Mouse (Mus musculus) lung, postnatal 0 days (tissue): ENCODE data around the gene Bloc1s2. TPM values are rescaled to one million over a fixed set of nuclear protein-coding genes. Genes with fewer than 3 reads are reported as not detected.

Experiments used
- ATAC-seq: fragments of 200-750 bp; cut with Nextera tagmentation; 2 replicates; pipeline ENCODE4 v1.8.0; 2017; ENCODE audit warnings: moderate library complexity
- DNase-seq: peaks from one replicate; pipeline ENCODE4 v3.0.0-alpha.2; 2016; ENCODE audit warnings: low spot score
- H3K27ac ChIP-seq: fragments of 300-500 bp; sonication (generic); 2 replicates; pipeline ENCODE4 v1.5.1; 2014; ENCODE audit warnings: antibody characterized with exemption, mild to moderate bottlenecking, low read length, mixed read lengths
- H3K27me3 ChIP-seq: fragments of 300-500 bp; sonication (generic); replicated peaks from 2 replicates; pipeline ENCODE4 v1.6.1; 2014; ENCODE audit warnings: low read length, mixed read lengths; ENCODE audit not compliant: insufficient read depth
- H3K36me3 ChIP-seq: fragments of 300-500 bp; sonication (generic); 2 replicates; pipeline ENCODE4 v1.6.1; 2014; ENCODE audit warnings: low read length, mixed read lengths; ENCODE audit not compliant: insufficient read depth
- H3K4me1 ChIP-seq: fragments of 300-500 bp; sonication (generic); 2 replicates; pipeline ENCODE4 v1.6.1; 2014; ENCODE audit warnings: antibody characterized with exemption, low read depth, low read length, mixed read lengths; ENCODE audit not compliant: insufficient read depth
- H3K4me2 ChIP-seq: fragments of 300-500 bp; sonication (generic); replicated peaks from 2 replicates; pipeline ENCODE4 v1.6.1; 2014; ENCODE audit warnings: low read depth, mild to moderate bottlenecking, low read length, moderate library complexity, mixed read lengths
- H3K4me3 ChIP-seq: fragments of 300-500 bp; sonication (generic); 2 replicates; pipeline ENCODE4 v1.5.1; 2014; ENCODE audit warnings: low read depth, low read length
- H3K9ac ChIP-seq: fragments of 300-500 bp; sonication (generic); replicated peaks from 2 replicates; pipeline ENCODE4 v1.6.1; 2014; ENCODE audit warnings: low read depth, mild to moderate bottlenecking
- H3K9me3 ChIP-seq: fragments of 300-500 bp; sonication (generic); 2 replicates; pipeline ENCODE4 v1.6.1; 2016; ENCODE audit warnings: low read length, mixed read lengths
- CTCF ChIP-seq: IDR thresholded peaks from 2 replicates; pipeline ENCODE4 v1.5.1; 2016; ENCODE audit warnings: antibody characterized with exemption, mild to moderate bottlenecking
- EP300 ChIP-seq: IDR thresholded peaks from 2 replicates; pipeline ENCODE4 v1.6.1; 2016; ENCODE audit warnings: antibody characterized with exemption, mild to moderate bottlenecking, control low read depth
- WGBS: fragments of 180-500 bp; shearing (Covaris S2); extraction: QIAGEN DNeasy Blood & Tissue Kit; methylation state at CpG from one replicate; pipeline ENCODE4 v1.1.7; 2014; 5-methylcytosine and 5-hydroxymethylcytosine counted together
- polyA plus RNA-seq: library from polyadenylated mRNA; unstranded; fragments of >200 nt; fragmentation: Nextera tagmentation; extraction: Ambion mirVana; gene quantifications from 2 replicates; pipeline ENCODE4 v1.2.1, GENCODE M21; 2015

Bloc1s2 gene
- polyA plus RNA-seq, 1 experiment from 2014 or later, result 63.5 TPM

DNA sequence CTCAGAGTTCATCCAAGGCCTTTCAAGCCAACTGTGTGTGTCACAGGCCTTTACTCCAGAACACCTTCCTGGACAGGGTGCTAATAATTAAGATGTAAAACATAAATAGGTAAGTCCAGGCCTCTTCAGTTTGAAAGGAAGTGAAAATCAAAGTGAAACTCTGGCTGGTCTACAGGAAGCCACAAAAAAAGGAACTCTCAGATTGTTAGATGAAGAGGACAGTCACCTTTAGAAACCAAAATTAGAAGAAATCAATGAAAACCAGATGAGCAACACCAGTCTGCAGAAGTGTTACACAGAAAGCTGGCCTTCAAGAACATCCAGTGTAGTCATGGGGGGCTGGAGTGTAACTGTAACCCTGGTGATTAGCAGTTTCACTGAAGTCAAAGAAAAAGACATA is 28.5 kb downstream of the Bloc1s2 start:
- H3K9me3 ChIP-seq, result no peaks in the 10 kb centered on the region
- H3K36me3 ChIP-seq, result peaks cover 34% of the 10 kb centered on the region
- H3K4me1 ChIP-seq, result no peaks in the 10 kb centered on the region
- H3K4me2 ChIP-seq, result no peak overlapping the region
- H3K27ac ChIP-seq, result no peak overlapping the region
- H3K4me3 ChIP-seq, result no peak overlapping the region
- no peak for TF ChIP-seq CTCF
- no peak for TF ChIP-seq EP300
- H3K27me3 ChIP-seq, result no peaks in the 10 kb centered on the region
- DNase-seq, result no peak
- no peak overlapping the region for H3K9ac ChIP-seq
- no peak for ATAC-seq

DNA sequence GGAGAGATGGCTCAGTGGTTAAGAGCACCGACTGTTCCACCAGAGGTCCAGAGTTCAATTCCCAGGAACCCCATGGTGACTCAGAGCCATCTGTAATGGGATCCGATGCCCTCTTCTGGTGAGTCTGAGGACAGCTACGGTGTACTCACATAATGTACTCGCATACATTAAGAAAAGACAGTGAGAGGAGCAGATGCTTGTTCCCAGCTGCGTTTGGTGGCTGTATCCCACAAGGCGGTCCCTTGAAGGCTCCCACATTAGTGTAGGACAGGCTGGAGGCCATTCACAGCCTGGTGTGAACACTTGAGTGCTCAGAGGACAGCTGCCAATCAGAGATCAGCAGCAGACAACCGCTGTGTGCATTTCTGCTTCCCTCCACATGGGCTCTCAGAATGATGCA is 34.5 kb downstream of the Bloc1s2 start:
- Histone ChIP-seq H3K27me3 (no peaks in the 10 kb centered on the region), H3K4me3 (no peak overlapping the region), H3K9ac (no peak overlapping the region), H3K9me3 (no peaks in the 10 kb centered on the region), H3K4me2 (no peak overlapping the region), H3K27ac (no peak overlapping the region), H3K36me3 (peaks cover 5% of the 10 kb centered on the region; the same call in 1 of the 2 replicates), H3K4me1 (peaks cover 2% of the 10 kb centered on the region; the same call in 1 of the 2 replicates)
- DNase-seq (peak; percentile 20), ATAC-seq (no peak)
- 68% methylated on average over 7 of the region's 7 CpGs for WGBS
- TF ChIP-seq EP300, result no peak
- peak; percentile 50 for TF ChIP-seq CTCF

DNA sequence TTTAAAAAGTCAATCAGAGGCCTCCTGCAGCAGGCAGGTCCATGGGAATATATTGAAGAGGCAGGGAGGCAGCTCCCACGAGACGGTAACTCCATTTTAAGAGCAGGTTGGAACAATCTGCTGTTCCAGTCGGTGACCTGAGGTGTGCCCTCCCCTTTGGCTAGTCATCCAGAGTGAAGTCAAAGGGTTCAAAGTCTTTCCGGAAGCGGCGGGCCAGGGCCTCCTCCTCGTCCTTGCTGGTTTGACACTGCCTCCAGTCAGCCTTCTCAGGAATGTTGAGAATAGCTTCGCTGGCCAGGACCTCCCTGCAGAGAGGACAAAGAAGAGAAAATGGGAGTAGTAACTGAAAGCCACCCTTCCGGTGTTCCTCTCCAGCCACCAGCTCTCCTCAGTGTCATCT is 35.9 kb downstream of the Bloc1s2 start:
- Histone ChIP-seq H3K27me3 (no peaks in the 10 kb centered on the region), H3K9me3 (no peaks in the 10 kb centered on the region), H3K4me2 (no peak overlapping the region), H3K9ac (no peak overlapping the region), H3K36me3 (peaks cover 5% of the 10 kb centered on the region; the same call in 1 of the 2 replicates), H3K27ac (no peak overlapping the region), H3K4me1 (peaks cover 8% of the 10 kb centered on the region; the same call in 1 of the 2 replicates), H3K4me3 (no peak overlapping the region)
- WGBS, result 82% methylated on average over 9 of the region's 9 CpGs
- DNase-seq (no peak), ATAC-seq (no peak)
- no peak for TF ChIP-seq CTCF
- no peak for TF ChIP-seq EP300

DNA sequence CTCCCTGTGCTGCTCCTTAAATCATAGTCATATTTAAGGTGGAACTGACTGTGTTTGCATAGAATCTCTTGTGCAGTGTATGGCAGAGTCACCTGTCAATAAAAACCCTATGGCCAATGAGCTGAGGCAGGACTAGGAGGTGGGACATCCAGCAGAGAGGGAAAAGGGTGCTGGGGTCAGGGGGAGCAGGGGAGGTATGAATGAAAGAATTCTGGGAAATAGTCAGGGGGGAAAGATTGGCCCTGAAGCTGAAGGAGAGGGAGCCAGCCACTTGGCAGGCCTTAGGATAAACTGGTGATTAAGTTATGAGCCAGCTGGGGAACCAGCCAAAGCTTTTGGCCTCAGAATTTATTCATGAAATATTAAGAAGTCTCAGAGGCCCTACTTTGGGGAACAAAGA is 37.2 kb downstream of the Bloc1s2 start:
- no peak overlapping the region for H3K4me3 ChIP-seq
- peaks cover 8% of the 10 kb centered on the region; the same call in 1 of the 2 replicates for H3K4me1 ChIP-seq
- TF ChIP-seq CTCF, result no peak
- TF ChIP-seq EP300, result no peak
- H3K27ac ChIP-seq, result no peak overlapping the region
- H3K36me3 ChIP-seq, result peaks cover 3% of the 10 kb centered on the region; the same call in 1 of the 2 replicates
- no peak overlapping the region for H3K9ac ChIP-seq
- H3K9me3 ChIP-seq, result no peaks in the 10 kb centered on the region
- ATAC-seq (no peak; the same call in 1 of the 2 replicates), DNase-seq (peak; percentile 54)
- no peaks in the 10 kb centered on the region for H3K27me3 ChIP-seq
- H3K4me2 ChIP-seq, result no peak overlapping the region

DNA sequence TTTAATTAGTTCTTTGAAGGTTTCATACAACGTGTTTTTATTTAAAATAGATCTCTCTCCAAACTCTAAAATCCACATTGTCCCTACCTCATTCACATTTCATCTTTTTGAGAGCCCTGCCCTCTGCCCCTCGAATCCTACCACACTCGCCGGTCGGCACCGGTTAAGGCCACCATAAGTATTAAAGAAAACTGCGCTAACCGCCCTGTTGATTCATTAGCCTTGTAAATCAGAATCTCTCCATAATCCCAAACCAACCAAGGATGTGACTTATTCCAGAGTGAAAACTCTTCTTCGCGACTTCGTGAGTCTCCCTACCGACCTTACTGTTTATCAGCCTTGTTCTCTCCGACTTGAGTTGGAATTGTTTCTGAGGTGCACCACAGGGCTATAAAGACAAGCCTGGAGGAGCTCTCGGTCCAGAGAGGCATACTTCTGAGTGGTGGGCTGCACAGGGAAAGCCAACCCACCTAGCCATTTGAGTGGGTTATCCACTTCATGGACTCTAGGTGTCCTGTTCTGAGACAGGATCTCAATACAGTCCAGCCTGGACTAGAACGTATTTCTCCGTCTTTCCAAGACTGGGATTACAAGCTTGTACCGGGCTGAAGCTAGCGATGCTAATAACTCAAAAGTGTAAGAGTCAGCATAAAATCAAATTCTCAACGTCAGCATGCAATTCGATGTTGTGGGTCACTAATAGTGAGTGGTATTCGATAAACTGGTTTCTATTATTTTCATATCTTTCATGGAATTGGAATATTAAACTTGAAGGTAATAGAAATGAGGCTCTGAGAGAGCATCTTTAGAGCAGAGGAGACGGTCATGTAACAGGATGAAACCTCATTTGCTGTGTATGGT is 38.4 kb downstream of the Bloc1s2 start:
- Histone ChIP-seq H3K27me3 (no peaks in the 10 kb centered on the region), H3K4me1 (peaks cover 10% of the 10 kb centered on the region; the same call in 1 of the 2 replicates), H3K9ac (peak overlapping the region; percentile 97), H3K9me3 (no peaks in the 10 kb centered on the region), H3K27ac (no peak overlapping the region), H3K36me3 (no peaks in the 10 kb centered on the region), H3K4me3 (peak overlapping the region; percentile 92), H3K4me2 (peak overlapping the region; percentile 85)
- no peak for DNase-seq
- TF ChIP-seq CTCF, result no peak
- no peak for TF ChIP-seq EP300
- 29% methylated on average over 22 of the region's 22 CpGs for WGBS
- peak; percentile 26 for ATAC-seq

DNA sequence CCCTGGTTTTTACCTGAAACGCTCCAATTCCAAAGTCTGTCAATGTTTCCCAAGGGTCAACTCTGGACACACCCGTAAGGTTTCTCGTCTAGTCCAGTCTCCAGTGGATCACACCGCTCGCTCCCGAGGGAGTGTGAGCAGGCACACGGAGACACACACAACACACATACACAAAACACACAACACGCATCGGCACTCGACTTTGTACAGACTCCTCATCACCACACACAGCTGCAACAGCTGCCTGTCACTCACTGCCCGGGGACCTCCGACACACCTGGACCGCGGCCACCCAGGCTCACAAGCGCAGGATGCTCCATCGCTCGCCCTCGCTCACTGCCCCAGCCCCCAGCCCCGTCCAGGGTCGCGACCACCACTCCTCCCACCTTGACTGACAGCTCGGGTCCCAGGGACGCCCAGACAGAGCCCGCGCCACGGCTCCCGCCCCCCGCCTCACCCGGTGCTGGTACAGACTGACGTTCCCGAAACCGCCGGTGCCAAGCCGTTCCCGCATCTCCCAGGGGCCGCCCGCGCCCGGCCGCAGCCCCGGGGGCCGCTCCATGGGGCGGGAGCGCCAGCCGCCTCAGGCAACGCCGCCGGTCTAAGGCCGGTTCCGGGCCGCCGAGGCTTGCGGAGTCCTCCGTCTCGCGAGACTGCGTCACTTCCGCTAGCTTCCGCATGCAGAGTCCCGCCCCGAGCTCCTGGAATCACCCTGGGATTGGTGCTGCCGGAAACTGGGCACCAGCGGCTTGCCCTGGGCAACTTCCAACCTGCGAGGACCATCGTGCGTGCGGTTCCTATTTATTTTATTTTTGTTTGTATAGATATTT is 39.2 kb downstream of the Bloc1s2 start, which contains the start of gene Chuk:
Gene Chuk, minus strand, starts transcription at position 650 of the 830 bp plus-strand sequence.
- Histone ChIP-seq H3K36me3 (no peaks in the 10 kb centered on the region), H3K27me3 (no peaks in the 10 kb centered on the region), H3K27ac (peak within 1 kb of the TSS; percentile 66), H3K4me1 (peaks cover 10% of the 10 kb centered on the region; the same call in 1 of the 2 replicates), H3K9ac (peak within 1 kb of the TSS; percentile 97), H3K4me2 (peak within 1 kb of the TSS; percentile 85), H3K4me3 (peak within 1 kb of the TSS; percentile 92), H3K9me3 (no peaks in the 10 kb centered on the region)
- WGBS, result under 1% methylated on average over 60 of the region's 67 CpGs
- ATAC-seq (peak; percentile 100), DNase-seq (peak; percentile 98)
- TF ChIP-seq CTCF (no peak), EP300 (0 out of 2 replicates have a peak, but pooled peaks have one; percentile 48)
